Mouse (Mus musculus) forebrain, embryonic 12.5 days (tissue): ENCODE measurements around the gene Htr3a. TPM values are rescaled to one million over a fixed set of nuclear protein-coding genes. Genes with fewer than 3 reads are reported as not detected.

Source experiments
- ATAC-seq: fragments of 200-750 bp; cut with Nextera tagmentation; 2 replicates; pipeline ENCODE4 v1.8.0; 2017; ENCODE audit warnings: moderate TSS enrichment; ENCODE audit not compliant: low FRiP score
- H3K27ac ChIP-seq: fragments of 300-500 bp; sonication (generic); 2 replicates; pipeline ENCODE4 v1.5.1; 2016; ENCODE audit warnings: mild to moderate bottlenecking
- H3K27me3 ChIP-seq: fragments of 300-500 bp; sonication (generic); 2 replicates; pipeline ENCODE4 v1.6.1; 2016; ENCODE audit warnings: mild to moderate bottlenecking
- H3K36me3 ChIP-seq: fragments of 300-500 bp; sonication (generic); replicated peaks from 2 replicates; pipeline ENCODE4 v1.6.1; 2016; ENCODE audit warnings: mild to moderate bottlenecking
- H3K4me1 ChIP-seq: fragments of 300-500 bp; sonication (generic); 2 replicates; pipeline ENCODE4 v1.6.1; 2016
- H3K4me2 ChIP-seq: fragments of 300-500 bp; sonication (generic); 2 replicates; pipeline ENCODE4 v1.6.1; 2016; ENCODE audit warnings: mild to moderate bottlenecking, moderate library complexity
- H3K4me3 ChIP-seq: fragments of 300-500 bp; sonication (generic); replicated peaks from 2 replicates; pipeline ENCODE4 v1.5.1; 2016; ENCODE audit warnings: mild to moderate bottlenecking
- H3K9ac ChIP-seq: fragments of 300-500 bp; sonication (generic); 2 replicates; pipeline ENCODE4 v1.6.1; 2016; ENCODE audit warnings: mild to moderate bottlenecking
- H3K9me3 ChIP-seq: fragments of 300-500 bp; sonication (generic); 2 replicates; pipeline ENCODE4 v1.6.1; 2016
- WGBS: fragments of 180-500 bp; shearing (Covaris S2); methylation state at CpG from one replicate; pipeline ENCODE4 v1.1.7; 2016; 5-methylcytosine and 5-hydroxymethylcytosine counted together
- polyA plus RNA-seq: library from polyadenylated mRNA; unstranded; fragments of >200 nt; fragmentation: Nextera tagmentation; extraction: Ambion mirVana; gene quantifications from 2 replicates; pipeline ENCODE4 v1.2.1, GENCODE M21; 2016

Gene Htr3a
- polyA plus RNA-seq = 0.73 and 1.0 TPM in 2 replicates

- H3K4me3 ChIP-seq = no peak within 1 kb of the TSS
- peak within 1 kb of the TSS; percentile 28 for H3K4me2 ChIP-seq
- H3K36me3 ChIP-seq = no peaks in the 10 kb centered on the region
- H3K27me3 ChIP-seq = no peaks in the 10 kb centered on the region
- 3% methylated on average over 9 of the region's 9 CpGs for WGBS
- no peak within 1 kb of the TSS for H3K9ac ChIP-seq
- H3K27ac ChIP-seq = peak within 1 kb of the TSS; percentile 56
- peaks cover 12% of the 10 kb centered on the region for H3K4me1 ChIP-seq
- peak; percentile 82 for ATAC-seq
- H3K9me3 ChIP-seq = no peaks in the 10 kb centered on the region
Measured at GRCm38 (mm10) chr9:48910885-48911537, at the start of gene Htr3a. Gene Htr3a (minus strand): TSS chr9:48911099.

- ATAC-seq = no peak
- Histone ChIP-seq H3K4me3 (no peak overlapping the region), H3K27ac (no peak overlapping the region), H3K36me3 (no peaks in the 10 kb centered on the region), H3K4me1 (no peaks in the 10 kb centered on the region), H3K27me3 (peaks cover 4% of the 10 kb centered on the region; the same call in 1 of the 2 replicates), H3K9me3 (no peaks in the 10 kb centered on the region), H3K9ac (no peak overlapping the region), H3K4me2 (no peak overlapping the region)
- WGBS = 88% methylated on average over 4 of the region's 4 CpGs
Measured at GRCm38 (mm10) chr9:48947565-48947964, 36.7 kb upstream of the Htr3a start.

- H3K9me3 ChIP-seq = no peaks in the 10 kb centered on the region
- no peaks in the 10 kb centered on the region for H3K4me1 ChIP-seq
- no peak overlapping the region for H3K4me2 ChIP-seq
- no peak overlapping the region for H3K4me3 ChIP-seq
- no peaks in the 10 kb centered on the region for H3K36me3 ChIP-seq
- 66% methylated on average over 1 of the region's 1 CpGs for WGBS
- ATAC-seq = no peak
- H3K27me3 ChIP-seq = no peaks in the 10 kb centered on the region
- H3K9ac ChIP-seq = no peak overlapping the region
- no peak overlapping the region for H3K27ac ChIP-seq
Measured at GRCm38 (mm10) chr9:48942349-48942748, 31.4 kb upstream of the Htr3a start.

- WGBS = 85% methylated on average over 5 of the region's 5 CpGs
- no peak for ATAC-seq
- Histone ChIP-seq H3K4me1 (peaks cover 13% of the 10 kb centered on the region), H3K4me2 (no peak overlapping the region), H3K27me3 (peaks cover 9% of the 10 kb centered on the region; the same call in 1 of the 2 replicates), H3K36me3 (no peaks in the 10 kb centered on the region), H3K9me3 (no peaks in the 10 kb centered on the region), H3K27ac (0 out of 2 replicates have a peak overlapping the region, but pooled peaks have one; percentile 19), H3K9ac (no peak overlapping the region), H3K4me3 (no peak overlapping the region)
Measured at GRCm38 (mm10) chr9:48929436-48929835, 18.5 kb upstream of the Htr3a start.

GRCm38 (mm10) chr9:48928781-48929180, 17.9 kb upstream of the Htr3a start:
- no peak overlapping the region for H3K4me3 ChIP-seq
- 0 out of 2 replicates have a peak overlapping the region, but pooled peaks have one; percentile 42 for H3K27ac ChIP-seq
- ATAC-seq = 0 out of 2 replicates have a peak, but pooled peaks have one; percentile 51
- 47% methylated on average over 3 of the region's 3 CpGs for WGBS
- no peak overlapping the region for H3K9ac ChIP-seq
- no peaks in the 10 kb centered on the region for H3K36me3 ChIP-seq
- H3K4me2 ChIP-seq = no peak overlapping the region
- peaks cover 9% of the 10 kb centered on the region; the same call in 1 of the 2 replicates for H3K27me3 ChIP-seq
- H3K9me3 ChIP-seq = no peaks in the 10 kb centered on the region
- peaks cover 13% of the 10 kb centered on the region for H3K4me1 ChIP-seq

- Histone ChIP-seq H3K4me1 (peaks cover 14% of the 10 kb centered on the region), H3K27me3 (no peaks in the 10 kb centered on the region; the same call in 1 of the 2 replicates), H3K9ac (no peak overlapping the region), H3K27ac (peak overlapping the region; percentile 51), H3K4me2 (no peak overlapping the region), H3K9me3 (no peaks in the 10 kb centered on the region), H3K36me3 (no peaks in the 10 kb centered on the region), H3K4me3 (no peak overlapping the region)
- peak; percentile 60; the same call in 1 of the 2 replicates for ATAC-seq
- 66% methylated on average over 18 of the region's 18 CpGs for WGBS
Measured at GRCm38 (mm10) chr9:48916011-48916788, 5.3 kb upstream of the Htr3a start.

GRCm38 (mm10) chr9:48904421-48904820, 6.5 kb downstream of the Htr3a start:
- Histone ChIP-seq H3K9ac (no peak overlapping the region), H3K27me3 (no peaks in the 10 kb centered on the region), H3K9me3 (no peaks in the 10 kb centered on the region), H3K27ac (no peak overlapping the region), H3K36me3 (no peaks in the 10 kb centered on the region), H3K4me2 (no peak overlapping the region), H3K4me1 (0 out of 2 replicates have a peak, but pooled peaks cover 5% of the 10 kb centered on the region), H3K4me3 (no peak overlapping the region)
- no peak for ATAC-seq
- WGBS = 93% methylated on average over 5 of the region's 5 CpGs

GRCm38 (mm10) chr9:48903766-48904165, 7.1 kb downstream of the Htr3a start:
- no peak for ATAC-seq
- no peak overlapping the region for H3K27ac ChIP-seq
- 68% methylated on average over 2 of the region's 2 CpGs for WGBS

GRCm38 (mm10) chr9:48898551-48898950, 12.3 kb downstream of the Htr3a start:
- Histone ChIP-seq H3K4me3 (no peak overlapping the region), H3K9me3 (no peaks in the 10 kb centered on the region), H3K9ac (no peak overlapping the region), H3K4me1 (peaks cover 36% of the 10 kb centered on the region), H3K4me2 (no peak overlapping the region), H3K27me3 (peaks cover 31% of the 10 kb centered on the region), H3K36me3 (no peaks in the 10 kb centered on the region), H3K27ac (no peak overlapping the region)
- no peak for ATAC-seq
- 38% methylated on average over 8 of the region's 8 CpGs for WGBS

More at GRCm38 (mm10) chr9:48903766-48904165, 7.1 kb downstream of the Htr3a start:
- H3K4me1 ChIP-seq = 0 out of 2 replicates have a peak, but pooled peaks cover 5% of the 10 kb centered on the region
- H3K27me3 ChIP-seq = 0 out of 2 replicates have a peak, but pooled peaks cover under 1% of the 10 kb centered on the region
- H3K4me2 ChIP-seq = no peak overlapping the region
- no peak overlapping the region for H3K4me3 ChIP-seq
- H3K36me3 ChIP-seq = no peaks in the 10 kb centered on the region
- H3K9me3 ChIP-seq = no peaks in the 10 kb centered on the region
- H3K9ac ChIP-seq = no peak overlapping the region

- WGBS = 2% methylated on average over 18 of the region's 18 CpGs
- no peaks in the 10 kb centered on the region for H3K9me3 ChIP-seq
- H3K4me2 ChIP-seq = peak overlapping the region; percentile 55
- peaks cover 39% of the 10 kb centered on the region for H3K27me3 ChIP-seq
- H3K4me3 ChIP-seq = peak overlapping the region; percentile 9; the same call in 1 of the 2 replicates
- ATAC-seq = peak; percentile 85
- H3K4me1 ChIP-seq = peaks cover 36% of the 10 kb centered on the region
- H3K27ac ChIP-seq = peak overlapping the region; percentile 83
- H3K36me3 ChIP-seq = no peaks in the 10 kb centered on the region
- H3K9ac ChIP-seq = peak overlapping the region; percentile 5; the same call in 1 of the 2 replicates
Measured at GRCm38 (mm10) chr9:48895819-48896536, 14.9 kb downstream of the Htr3a start.

GRCm38 (mm10) chr9:48894755-48895154, 16.1 kb downstream of the Htr3a start:
- WGBS = 47% methylated on average over 6 of the region's 6 CpGs
- H3K27ac ChIP-seq = peak overlapping the region; percentile 10; the same call in 1 of the 2 replicates
- no peak overlapping the region for H3K4me2 ChIP-seq
- H3K9me3 ChIP-seq = no peaks in the 10 kb centered on the region
- no peak overlapping the region for H3K4me3 ChIP-seq
- H3K36me3 ChIP-seq = no peaks in the 10 kb centered on the region
- H3K27me3 ChIP-seq = peaks cover 39% of the 10 kb centered on the region
- peaks cover 36% of the 10 kb centered on the region for H3K4me1 ChIP-seq
- no peak overlapping the region for H3K9ac ChIP-seq
- no peak for ATAC-seq

- Histone ChIP-seq H3K4me2 (no peak overlapping the region), H3K4me1 (peaks cover 36% of the 10 kb centered on the region), H3K36me3 (no peaks in the 10 kb centered on the region), H3K4me3 (no peak overlapping the region), H3K27me3 (peaks cover 39% of the 10 kb centered on the region), H3K27ac (no peak overlapping the region), H3K9ac (no peak overlapping the region), H3K9me3 (no peaks in the 10 kb centered on the region)
- ATAC-seq = peak; percentile 25; the same call in 1 of the 2 replicates
- WGBS = 32% methylated on average over 3 of the region's 3 CpGs
Measured at GRCm38 (mm10) chr9:48893986-48894385, 16.9 kb downstream of the Htr3a start.
